Mouse (Mus musculus): ENCODE results near the gene Csk.

DNA sequence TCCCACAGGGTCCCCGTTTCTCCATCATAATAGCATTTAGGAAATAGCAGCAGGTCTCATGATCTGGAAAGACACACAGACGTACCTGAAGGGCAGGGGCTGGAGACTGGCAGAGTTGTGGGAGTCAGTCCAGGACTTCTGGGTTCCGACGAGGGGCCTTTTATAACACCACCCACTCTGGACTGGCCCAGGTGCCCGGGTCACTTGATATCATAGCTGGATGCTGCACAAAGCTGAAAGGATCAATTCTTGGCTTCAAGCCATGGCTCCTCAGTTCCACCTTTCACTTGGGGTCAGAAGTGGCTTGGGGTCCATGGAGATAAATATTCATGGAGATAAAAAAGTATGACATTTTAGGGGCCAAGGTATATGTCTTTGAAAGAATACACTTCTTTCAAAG, 30.1 kb upstream of the Csk start, which contains the start of gene Cyp1a2:
- TF ChIP-seq CTCF (IDR thresholded peaks at IDR 0.05; ENCODE audit: insufficient read depth, low read length) (no peak), POLR2A (IDR thresholded peaks at IDR 0.05; ENCODE audit: borderline replicate concordance, extremely low read depth, low read depth, low read length) (no peak)

Data from lung, adult 2 months (tissue).